Mouse (Mus musculus): ENCODE results near the gene Myo18b.

The Myo18b gene

GRCm38 (mm10) chr5:112822426-112822825 is 73.7 kb downstream of the Myo18b start:
- no peak for DNase-seq (ENCODE audit: low spot score in 2 of 2)

GRCm38 (mm10) chr5:112815051-112815450 is 81.1 kb downstream of the Myo18b start:
- DNase-seq (ENCODE audit: low spot score in 2 of 2), result no peak

GRCm38 (mm10) chr5:112807629-112808028 is 88.5 kb downstream of the Myo18b start:
- no peak for DNase-seq (ENCODE audit: low spot score in 2 of 2)

GRCm38 (mm10) chr5:112796086-112796485 is 100.1 kb downstream of the Myo18b start:
- DNase-seq (ENCODE audit: low spot score in 2 of 2), result no peak

- no peak for DNase-seq (ENCODE audit: low spot score in 2 of 2)
These were observed 104.1 kb downstream of the Myo18b start for GRCm38 (mm10) chr5:112791792-112792780.

GRCm38 (mm10) chr5:112790376-112791111 is 105.6 kb downstream of the Myo18b start:
- no peak for DNase-seq (ENCODE audit: low spot score in 2 of 2)

GRCm38 (mm10) chr5:112788441-112788840 is 107.7 kb downstream of the Myo18b start:
- no peak for DNase-seq (ENCODE audit: low spot score in 2 of 2)

GRCm38 (mm10) chr5:112786788-112787187 is 109.4 kb downstream of the Myo18b start:
- DNase-seq (ENCODE audit: low spot score in 2 of 2), result no peak

- DNase-seq (ENCODE audit: low spot score in 2 of 2), result no peak
These were observed 110.1 kb downstream of the Myo18b start for GRCm38 (mm10) chr5:112786031-112786430.

- no peak for DNase-seq (ENCODE audit: low spot score in 2 of 2)
These were observed 114.4 kb downstream of the Myo18b start for GRCm38 (mm10) chr5:112781719-112782118.

GRCm38 (mm10) chr5:112781231-112781630 is 114.9 kb downstream of the Myo18b start:
- DNase-seq (ENCODE audit: low spot score in 2 of 2), result no peak

- no peak for DNase-seq (ENCODE audit: low spot score in 2 of 2)
These were observed 115.8 kb downstream of the Myo18b start for GRCm38 (mm10) chr5:112780383-112780782.

GRCm38 (mm10) chr5:112776781-112777405 is 119.3 kb downstream of the Myo18b start:
- DNase-seq (ENCODE audit: low spot score in 2 of 2), result no peak

GRCm38 (mm10) chr5:112773429-112773828 is 122.7 kb downstream of the Myo18b start:
- DNase-seq (ENCODE audit: low spot score in 2 of 2), result no peak

GRCm38 (mm10) chr5:112771376-112771901 is 124.7 kb downstream of the Myo18b start:
- no peak for DNase-seq (ENCODE audit: low spot score in 2 of 2)

GRCm38 (mm10) chr5:112769721-112770119 is 126.4 kb downstream of the Myo18b start:
- DNase-seq (ENCODE audit: low spot score in 2 of 2), result no peak

GRCm38 (mm10) chr5:112769020-112769720 is 127.0 kb downstream of the Myo18b start:
- no peak for DNase-seq (ENCODE audit: low spot score in 2 of 2)

- DNase-seq (ENCODE audit: low spot score in 2 of 2), result no peak
These were observed 127.6 kb downstream of the Myo18b start for GRCm38 (mm10) chr5:112768556-112768955.

GRCm38 (mm10) chr5:112761415-112762075 is 134.6 kb downstream of the Myo18b start:
- DNase-seq (ENCODE audit: low spot score in 2 of 2), result no peak

GRCm38 (mm10) chr5:112755581-112755980 is 140.6 kb downstream of the Myo18b start:
- DNase-seq (ENCODE audit: low spot score in 2 of 2), result no peak

GRCm38 (mm10) chr5:112749634-112750033 is 146.5 kb downstream of the Myo18b start:
- no peak for DNase-seq (ENCODE audit: low spot score in 2 of 2)
